Mouse (Mus musculus) heart, postnatal 25 days (tissue): Measurements from ENCODE around the gene Tepsin. TPM values are rescaled to one million over a fixed set of nuclear protein-coding genes. Genes with fewer than 3 reads are reported as not detected.

ENCODE experiments used
- DNase-seq: peaks from one replicate; pipeline ENCODE4 v3.0.0; 2022; ENCODE audit warnings: low spot score
- intact Hi-C: fragments of 180-260 bp; cut with DNase I; formaldehyde crosslinking; loops from one replicate; pipeline ENCODE4 v1.15.1; 2025
- microRNA-seq: library from miRNA; unstranded; fragments of <30 nt; microRNA quantifications from one replicate; pipeline ENCODE4 v1.2.0, GENCODE M21; 2022
- total RNA-seq, 2 experiments: library from RNA; stranded (reverse); gene quantifications; 2 replicates each; pipeline ENCODE4 v1.2.3; 2021

Gene Tepsin
- total RNA-seq, 2 experiments from 2014 or later, result 7.4 to 8.2 TPM

GRCm38 (mm10) chr11:120042141-120042838, 56.2 kb downstream of the Tepsin start:
- intact Hi-C loops, result no loop called here
- DNase-seq, result no peak

- peak; percentile 81 for DNase-seq
- intact Hi-C loops, result no loop called here
Measured at GRCm38 (mm10) chr11:120041191-120042123, 57.1 kb downstream of the Tepsin start.

Small RNAs within 50 kb of the gene (microRNA-seq; reads per million reads assigned to microRNA genes)
- not detected for gene Gm25948

Other genes with a start within 250 kb of the Tepsin start
- gene Chmp6, start 185.3 kb downstream of the Tepsin start, total RNA-seq, result 10 to 100 TPM; 29.5 to 30.4 TPM
- gene Baiap2, start 156.0 kb downstream of the Tepsin start, total RNA-seq, result 1 to 10 TPM; 7.1 to 8.0 TPM
- 1 to 10 TPM; 4.3 to 4.7 TPM for gene Aatk, start 51.6 kb downstream of the Tepsin start, total RNA-seq
- 1 to 10 TPM; 9.3 to 9.7 TPM for gene Cep131, start 11.9 kb downstream of the Tepsin start, total RNA-seq
- 10 to 100 TPM; 67.1 to 69.7 TPM for gene Ndufaf8, start 197 bp upstream of the Tepsin start, total RNA-seq
- 10 to 100 TPM; 75.9 to 78.0 TPM for gene Slc38a10, start 52.6 kb upstream of the Tepsin start, total RNA-seq
- 1 to 10 TPM; 7.8 to 8.3 TPM for gene Bahcc1, start 134.2 kb upstream of the Tepsin start, total RNA-seq
- gene Actg1, start 249.8 kb upstream of the Tepsin start, total RNA-seq, result 100 to 1,000 TPM; 282 to 346 TPM